Mouse (Mus musculus) embryo, embryonic 10 days (tissue): Measurements from ENCODE around the gene Usp40.
A peak's percentile ranks its signal among the peaks of the same experiment; 100 is the strongest.
"Not testable (repeated sequence)": the region's sequence is repeated elsewhere in the genome, so short reads cannot be mapped to it uniquely, and the experiment has no call there.

Experiments used
- DNase-seq: peaks from one replicate; pipeline ENCODE4 v3.0.0-alpha.2; 2015; ENCODE audit warnings: low spot score

The Usp40 gene

DNA sequence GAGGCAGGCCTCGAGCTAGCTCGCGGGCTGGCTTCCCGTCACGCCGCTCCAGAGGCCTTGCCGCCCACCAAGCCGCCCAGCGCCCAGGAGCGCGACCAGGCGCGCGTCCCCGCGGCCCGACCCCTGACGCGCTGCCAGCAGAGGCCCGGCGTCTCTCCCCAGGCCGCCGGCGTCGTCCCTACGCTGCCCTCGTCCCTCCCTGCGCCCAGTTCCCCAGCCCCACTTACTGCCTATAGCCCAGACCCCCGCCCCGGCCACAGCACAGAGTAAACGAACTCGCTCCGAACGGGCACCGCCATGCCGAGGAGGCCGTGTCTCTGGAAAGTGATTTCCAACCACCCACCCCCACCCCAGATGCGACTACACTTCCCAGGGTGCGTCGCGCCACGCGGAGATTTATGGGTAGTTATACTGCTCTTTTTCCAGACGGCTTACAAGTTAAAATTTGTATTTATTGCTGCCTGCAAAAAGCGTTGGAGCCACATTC is at the start of gene Usp40:
Gene Usp40 (minus strand): TSS at position 341 of the 487 bp plus-strand sequence.
- DNase-seq = peak; percentile 88

GRCm38 (mm10) chr1:88055088-88055487 is 46.7 kb upstream of the Usp40 start, which contains the start of gene Ugt1a10:
Gene Ugt1a10, plus strand, starts transcription at chr1:88055388.
- no peak for DNase-seq

DNA sequence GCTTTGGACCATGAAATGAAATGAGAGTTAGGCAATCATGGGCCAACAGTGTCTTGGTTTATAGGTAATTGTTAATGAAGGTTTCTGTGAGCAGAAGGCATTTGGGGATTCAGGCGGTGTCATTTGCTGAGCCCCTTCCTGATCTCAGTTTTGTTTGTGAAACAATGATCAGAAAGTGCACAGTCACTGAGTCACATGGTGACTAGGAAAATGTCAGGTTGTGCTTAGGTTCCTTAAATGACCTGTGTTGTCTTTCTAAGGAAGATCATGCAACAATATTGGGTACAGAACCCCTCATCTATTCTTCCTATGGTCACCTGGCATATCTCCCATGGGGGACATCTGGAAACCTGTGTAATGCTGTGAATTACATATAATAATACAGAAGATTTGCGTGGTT is 39.1 kb upstream of the Usp40 start:
- DNase-seq = not testable (repeated sequence)

DNA sequence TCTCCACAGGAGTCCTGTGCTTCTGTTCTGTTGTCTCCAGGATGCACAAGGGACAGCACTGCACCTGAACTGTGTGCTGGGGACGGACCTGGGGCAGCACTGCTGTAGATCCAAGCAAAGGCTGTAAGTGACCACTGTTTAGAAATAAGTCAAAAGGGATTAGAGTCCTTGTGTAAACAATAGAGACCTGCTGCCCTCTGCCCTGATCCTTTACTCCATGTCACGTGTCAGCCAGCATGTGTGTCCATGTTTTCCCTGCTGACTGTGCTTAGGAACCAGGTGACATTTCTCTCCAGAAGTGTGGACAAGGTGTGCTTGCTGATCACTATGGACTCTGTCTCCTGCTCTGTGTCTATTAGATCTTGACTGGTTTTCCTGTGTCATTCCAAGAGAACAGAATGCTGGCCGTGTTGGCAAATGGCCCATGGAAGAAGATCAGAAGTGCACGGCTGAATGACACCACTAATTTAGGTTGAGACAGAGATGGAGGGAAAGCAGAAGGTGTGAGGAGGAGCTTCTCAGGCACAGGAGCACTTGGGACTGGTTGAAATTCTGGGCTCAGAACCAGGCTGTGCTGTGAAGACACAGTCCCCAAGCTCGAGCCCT is 36.6 kb upstream of the Usp40 start:
- DNase-seq = not testable (repeated sequence)

- not testable (repeated sequence) for DNase-seq
Observed at GRCm38 (mm10) chr1:88043044-88043443, 34.7 kb upstream of the Usp40 start.

DNA sequence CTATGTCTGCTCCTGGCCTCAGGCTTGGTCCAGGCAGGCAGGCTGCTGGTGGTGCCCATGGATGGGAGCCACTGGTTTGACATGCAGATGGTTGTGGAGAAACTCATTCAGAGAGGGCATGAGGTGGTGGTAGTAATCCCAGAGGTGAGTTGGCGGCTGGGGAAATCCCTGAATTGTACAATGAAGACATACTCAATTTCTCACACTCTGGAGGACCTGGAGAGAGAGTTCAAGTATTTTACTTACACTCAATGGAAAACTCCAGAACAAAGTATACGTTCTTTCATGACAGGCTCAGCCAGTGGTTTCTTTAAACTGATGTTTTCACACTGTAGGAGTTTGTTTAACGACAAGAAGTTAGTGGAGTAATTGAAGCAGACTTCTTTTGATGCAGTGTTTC is 16.9 kb upstream of the Usp40 start:
- not testable (repeated sequence) for DNase-seq

- DNase-seq = no peak
Observed at GRCm38 (mm10) chr1:88015371-88015770, 7.0 kb upstream of the Usp40 start.

- DNase-seq = no peak
Observed at GRCm38 (mm10) chr1:88014671-88015070, 6.3 kb upstream of the Usp40 start.

- no peak for DNase-seq
Observed at GRCm38 (mm10) chr1:88014194-88014593, 5.8 kb upstream of the Usp40 start.

GRCm38 (mm10) chr1:88013726-88014125 is 5.4 kb upstream of the Usp40 start:
- DNase-seq = no peak

GRCm38 (mm10) chr1:88009521-88009920 is 1.2 kb upstream of the Usp40 start:
- no peak for DNase-seq

- no peak for DNase-seq
Observed at GRCm38 (mm10) chr1:88008735-88009134, 384 bp upstream of the Usp40 start.

- peak; percentile 7 for DNase-seq
Observed at GRCm38 (mm10) chr1:88007692-88008210, 600 bp downstream of the Usp40 start.

DNA sequence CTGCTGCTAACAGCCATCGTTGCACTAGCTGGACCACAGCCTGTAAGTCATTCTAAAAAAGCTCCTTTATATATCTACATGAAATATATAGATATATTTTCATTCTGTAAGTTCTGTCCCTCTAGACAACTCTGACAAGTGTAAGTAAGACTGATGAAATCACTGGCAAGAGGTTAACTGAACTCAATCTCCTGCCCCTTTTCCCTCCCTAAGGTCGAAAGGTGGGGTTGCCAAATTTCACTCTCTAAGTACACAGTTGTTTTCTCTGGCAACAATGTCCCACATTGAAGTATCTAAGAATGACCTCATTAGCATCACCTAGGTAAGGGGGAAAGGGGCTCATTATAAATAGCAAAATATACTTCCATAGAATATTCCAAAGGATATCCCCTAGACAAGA is 15.6 kb downstream of the Usp40 start:
- no peak for DNase-seq

DNA sequence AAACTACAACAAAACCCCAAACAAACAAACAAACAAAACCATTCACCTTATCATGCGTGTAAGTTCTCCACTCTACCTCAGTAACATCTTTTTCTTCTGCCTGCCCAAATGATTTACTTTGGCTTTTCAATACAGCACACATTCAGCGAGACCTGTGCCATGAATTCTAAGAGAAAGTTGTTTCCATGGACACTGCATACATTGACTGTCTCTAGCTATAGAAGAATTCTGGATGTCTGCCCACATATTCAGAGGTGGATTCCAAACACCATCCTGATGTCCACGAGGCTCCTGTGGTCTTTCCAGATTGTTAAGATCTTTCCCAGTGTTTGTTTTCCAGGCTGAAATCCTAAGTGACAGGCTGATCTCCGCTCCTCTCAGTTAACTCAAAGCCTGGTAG is 26.1 kb downstream of the Usp40 start:
- DNase-seq = no peak

DNA sequence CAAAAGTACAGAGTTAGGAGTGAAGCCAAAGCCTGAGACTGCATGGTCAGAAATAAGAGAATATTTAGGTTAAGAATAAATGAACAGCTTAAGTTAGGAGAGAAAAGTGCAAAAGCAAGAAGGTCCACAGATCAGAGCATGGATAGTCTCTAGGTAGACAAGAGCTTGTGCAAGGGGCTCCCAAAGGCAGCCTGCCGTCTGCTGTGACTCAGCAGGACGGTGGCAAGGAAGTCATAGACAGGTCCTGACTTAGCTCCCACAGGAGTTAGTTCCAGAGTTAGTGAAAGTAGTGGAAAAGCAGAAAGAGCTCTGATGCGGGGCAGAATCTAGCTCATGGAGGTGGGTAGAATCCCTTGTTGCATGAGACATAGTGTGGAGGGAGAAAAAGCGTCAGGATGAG is 38.0 kb downstream of the Usp40 start:
- no peak for DNase-seq

GRCm38 (mm10) chr1:87961459-87962167 is 46.7 kb downstream of the Usp40 start:
- DNase-seq = peak; percentile 10

DNA sequence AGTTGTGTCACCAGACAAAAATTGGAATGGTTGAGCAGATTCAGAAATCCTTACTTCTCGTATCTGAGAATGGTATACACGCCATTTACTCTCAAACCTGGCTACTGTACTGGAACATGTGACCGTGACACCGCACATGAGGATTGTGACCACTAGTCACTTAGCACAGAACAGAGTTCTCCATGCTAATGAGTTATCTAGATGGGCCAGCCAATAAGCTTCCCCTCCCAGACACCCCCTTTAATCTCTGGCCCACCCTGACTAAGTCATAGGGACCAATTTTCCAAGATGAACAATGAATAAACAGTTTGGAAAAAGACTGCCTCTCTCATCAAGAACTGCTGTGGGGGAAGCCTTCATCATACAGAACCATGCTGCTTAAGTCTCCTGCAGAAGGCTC is 47.6 kb downstream of the Usp40 start:
- no peak for DNase-seq

DNA sequence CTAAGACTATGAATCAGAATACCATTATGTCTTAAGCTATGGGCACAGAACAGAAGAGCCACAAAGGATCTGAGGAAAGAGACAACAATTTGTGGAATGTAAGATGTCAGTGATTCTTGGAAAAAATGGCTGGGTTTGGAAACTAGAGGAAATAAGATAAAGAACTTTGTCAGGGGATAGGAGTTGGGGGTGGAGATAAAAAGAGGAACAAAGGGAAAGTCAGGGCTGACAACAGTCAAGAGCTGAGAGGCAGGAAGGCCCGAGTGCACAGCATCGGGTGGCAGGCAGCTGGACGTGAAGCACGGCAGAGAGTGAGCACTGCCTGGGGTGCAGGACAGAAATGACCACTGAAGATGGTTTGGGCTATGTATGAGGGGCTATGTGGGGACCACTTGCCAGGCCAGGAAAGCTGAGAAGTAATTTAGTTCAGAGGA is 48.3 kb downstream of the Usp40 start:
- DNase-seq = peak; percentile 13

DNA sequence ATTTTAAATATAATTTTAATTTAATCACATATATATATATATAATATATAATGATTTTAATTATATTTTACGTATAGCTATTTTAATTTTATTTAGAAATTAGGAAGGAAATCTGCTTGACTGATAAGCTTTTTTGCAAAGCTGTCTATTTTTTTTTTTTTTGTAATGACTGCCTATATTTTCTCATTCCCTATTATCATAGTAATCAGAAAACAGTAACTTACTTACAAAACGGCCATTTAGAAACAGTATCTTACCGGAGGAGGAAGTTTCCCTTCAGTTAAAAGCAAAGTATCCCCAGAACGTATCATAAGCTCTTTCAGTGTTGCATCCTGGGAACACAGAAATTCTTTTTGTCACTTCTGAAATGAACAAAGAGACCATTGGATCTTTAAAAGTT is 48.8 kb downstream of the Usp40 start:
- no peak for DNase-seq

GRCm38 (mm10) chr1:87958931-87959330 is 49.4 kb downstream of the Usp40 start:
- no peak for DNase-seq

DNA sequence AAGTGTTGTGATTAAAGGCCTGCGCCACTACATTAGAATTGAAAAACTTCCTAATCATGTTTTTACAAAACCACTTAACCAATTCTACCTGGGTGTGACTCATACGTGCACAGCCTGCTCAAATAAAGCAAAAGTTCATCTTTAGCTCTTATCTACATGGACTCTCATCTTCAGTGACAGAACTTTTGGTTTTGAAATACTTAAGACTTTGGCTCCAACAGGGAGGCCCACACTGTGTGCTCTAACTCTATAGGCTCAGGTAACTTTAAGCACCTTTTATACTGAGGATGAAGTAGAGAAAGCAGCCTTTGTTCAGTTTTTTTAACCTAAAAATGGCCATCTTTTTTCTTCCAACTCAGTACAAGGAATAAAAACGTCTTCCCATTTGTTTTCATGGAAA is 55.3 kb downstream of the Usp40 start:
- no peak for DNase-seq

DNA sequence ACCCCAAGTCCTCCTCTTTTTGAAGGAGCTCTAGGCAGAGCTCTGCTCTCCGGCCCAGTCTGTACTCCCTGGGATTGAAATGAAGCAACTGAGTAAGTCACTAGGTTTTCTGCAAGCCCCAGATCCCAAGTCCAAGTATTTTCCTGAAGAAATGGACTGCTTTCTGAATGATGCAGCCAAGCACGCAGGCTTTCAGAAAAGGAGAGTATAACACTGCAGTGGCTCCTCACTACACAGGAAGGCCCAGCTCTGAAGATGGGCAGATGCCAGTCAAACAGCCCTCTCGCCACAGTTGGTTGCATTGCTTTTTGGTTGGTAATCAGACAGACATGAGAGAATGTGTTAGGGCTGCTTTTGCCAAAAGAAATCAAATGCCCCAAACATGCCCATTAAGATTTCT is 56.7 kb downstream of the Usp40 start:
- no peak for DNase-seq
